Mouse (Mus musculus): ENCODE data around the gene Abhd14b.

DNA sequence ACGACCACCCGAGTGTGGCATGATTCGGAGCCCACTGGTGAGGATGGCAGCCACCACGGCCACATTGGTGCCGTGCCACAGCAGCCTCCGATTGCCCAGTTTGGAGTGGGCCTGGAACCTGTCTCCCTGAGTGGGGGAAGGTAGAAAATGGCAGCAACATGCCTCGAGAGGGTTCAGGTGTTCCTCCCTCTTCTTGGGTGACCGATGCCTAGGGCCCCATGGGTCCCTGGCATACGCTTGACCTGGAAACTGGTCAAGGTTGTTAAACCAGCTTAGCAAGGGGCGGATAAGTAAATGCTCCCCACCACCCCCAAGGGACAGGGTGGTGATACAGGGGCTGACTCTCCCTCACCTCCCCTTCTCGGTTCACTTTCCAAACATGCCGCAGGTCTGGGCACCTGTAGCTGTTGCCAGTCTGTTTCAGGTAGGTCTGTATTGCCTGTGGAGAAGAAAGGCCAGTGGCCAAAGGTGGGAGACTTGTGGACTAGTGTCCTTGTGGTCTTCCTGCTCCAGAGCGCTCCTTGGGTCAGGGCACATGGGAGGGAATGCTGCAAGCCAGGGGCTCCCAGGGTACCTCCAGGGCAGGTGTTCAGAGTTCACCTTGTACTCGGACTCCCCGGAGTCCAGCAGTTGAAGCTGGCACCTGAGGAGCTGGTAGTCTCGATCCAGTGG lies 26.0 kb downstream of the Abhd14b start:
- TF ChIP-seq ELF1 (IDR thresholded peaks at IDR 0.05; ENCODE audit: low read depth, low read length), result no peak
- TF ChIP-seq POLR2A (IDR thresholded peaks at IDR 0.05; ENCODE audit: control insufficient read depth in 1 of 2, insufficient read depth in 1 of 2, low read depth in 1 of 2, low read length in 2 of 2, poor library complexity in 1 of 2), result no peak
- TF ChIP-seq ZMIZ1 (IDR thresholded peaks at IDR 0.05; ENCODE audit: low read depth, low read length), result no peak
- TF ChIP-seq MEF2A (IDR thresholded peaks at IDR 0.05; ENCODE audit: extremely low read depth, insufficient replicate concordance, low read depth, low read length, poor library complexity, severe bottlenecking), result no peak
- no peak for TF ChIP-seq HCFC1 (IDR thresholded peaks at IDR 0.05; ENCODE audit: low read depth, low read length)
- TF ChIP-seq MYB (IDR thresholded peaks at IDR 0.05; ENCODE audit: low read depth, low read length), result no peak
- no peak for TF ChIP-seq GATA1 (IDR thresholded peaks at IDR 0.05; ENCODE audit: low read depth, low read length)
- no peak for TF ChIP-seq MXI1 (IDR thresholded peaks at IDR 0.05; ENCODE audit: low read depth, low read length)
- no peak for TF ChIP-seq NRF1 (IDR thresholded peaks at IDR 0.05; ENCODE audit: insufficient read depth, low read depth, low read length, poor library complexity, severe bottlenecking)
- no peak for TF ChIP-seq ZC3H11A (IDR thresholded peaks at IDR 0.05; ENCODE audit: low read depth, low read length)
- TF ChIP-seq CTCF (IDR thresholded peaks at IDR 0.05 in 2 of 3, conservative IDR thresholded peaks at IDR 0.05 in 1 of 3; ENCODE audit: control insufficient read depth in 1 of 3, insufficient read depth in 1 of 3, low read depth in 2 of 3, low read length in 3 of 3, poor library complexity in 1 of 3, severe bottlenecking in 1 of 3), result no peak
- TF ChIP-seq E2F4 (IDR thresholded peaks at IDR 0.05; ENCODE audit: borderline replicate concordance, low read depth, low read length), result no peak
- no peak for TF ChIP-seq TAL1 (IDR thresholded peaks at IDR 0.05; ENCODE audit: low read length)
- no peak for TF ChIP-seq USF1 (IDR thresholded peaks at IDR 0.05; ENCODE audit: low read depth, low read length)

Data from MEL (cell line).